Mouse (Mus musculus): ENCODE data around the gene Srsf3. TPM values are rescaled to one million over a fixed set of nuclear protein-coding genes. Genes with fewer than 3 reads are reported as not detected.
"Not testable (repeated sequence)": the region's sequence is repeated elsewhere in the genome, so short reads cannot be mapped to it uniquely, and the experiment has no call there.

Gene Srsf3
- polyA plus RNA-seq, 1 experiment from 2014 or later: 532 TPM

DNA sequence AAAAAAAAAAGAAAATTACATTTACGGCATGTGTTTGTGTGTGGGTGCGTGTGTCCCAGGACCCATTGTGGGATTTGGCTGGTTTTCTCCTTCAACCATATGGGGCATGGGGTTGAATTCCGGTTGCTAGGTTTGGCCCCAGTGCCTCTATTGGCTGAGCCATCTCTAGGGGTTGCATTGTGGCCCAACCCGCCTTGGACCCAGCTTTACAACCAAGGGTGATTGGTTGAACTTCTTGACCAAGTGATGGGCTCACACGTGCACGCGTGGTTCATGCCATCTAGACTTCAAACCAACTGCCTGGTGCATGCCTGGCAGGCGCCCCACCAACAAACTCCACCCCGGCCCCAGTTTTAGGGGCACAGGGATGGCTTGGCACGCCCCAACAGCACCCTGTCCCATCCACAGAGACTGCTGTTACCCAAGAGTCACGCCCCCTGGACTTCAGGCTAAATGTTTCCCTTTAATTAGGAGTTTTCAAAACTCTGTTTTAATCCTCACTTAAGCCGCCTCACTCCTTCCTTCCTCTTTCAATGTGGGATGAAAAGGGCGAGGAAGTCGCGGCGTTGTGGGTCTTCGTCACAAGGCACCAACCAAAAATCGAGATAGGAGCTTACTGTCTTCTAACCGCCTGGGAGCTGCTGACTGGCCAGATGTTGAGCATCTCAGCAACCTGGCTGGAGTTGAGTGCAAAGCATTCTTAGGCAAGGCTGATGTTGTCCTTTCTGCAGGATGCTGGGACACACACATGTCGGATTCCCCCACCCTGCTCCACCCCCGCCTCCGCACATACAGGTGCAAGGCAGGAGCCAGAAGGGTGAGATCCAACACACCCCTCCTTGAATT is 8.2 kb upstream of the Srsf3 start:
- ATAC-seq (replicated peaks; ENCODE audit: low FRiP score): no peak
- Histone ChIP-seq H3K9ac (ENCODE audit: low read depth, low read length) (no peak overlapping the region), H3K27ac (ENCODE audit: low read depth, low read length) (no peak overlapping the region), H3K9me3 (ENCODE audit: control insufficient read depth, low read length) (no peaks in the 10 kb centered on the region), H3K4me2 (no peak overlapping the region; the same call in 1 of the 2 replicates), H3K4me1 (replicated peaks; ENCODE audit: control insufficient read depth, insufficient read depth, low read length) (peaks cover 16% of the 10 kb centered on the region), H3K27me3 (replicated peaks; ENCODE audit: control insufficient read depth, insufficient read depth, low read length) (no peaks in the 10 kb centered on the region), H3K4me3 (ENCODE audit: low read depth, low read length) (no peak overlapping the region), H3K36me3 (ENCODE audit: control insufficient read depth, insufficient read depth, low read length) (no peaks in the 10 kb centered on the region)
- no peak for DNase-seq (ENCODE audit: low spot score)
- WGBS: 60% methylated on average over 22 of the region's 22 CpGs

DNA sequence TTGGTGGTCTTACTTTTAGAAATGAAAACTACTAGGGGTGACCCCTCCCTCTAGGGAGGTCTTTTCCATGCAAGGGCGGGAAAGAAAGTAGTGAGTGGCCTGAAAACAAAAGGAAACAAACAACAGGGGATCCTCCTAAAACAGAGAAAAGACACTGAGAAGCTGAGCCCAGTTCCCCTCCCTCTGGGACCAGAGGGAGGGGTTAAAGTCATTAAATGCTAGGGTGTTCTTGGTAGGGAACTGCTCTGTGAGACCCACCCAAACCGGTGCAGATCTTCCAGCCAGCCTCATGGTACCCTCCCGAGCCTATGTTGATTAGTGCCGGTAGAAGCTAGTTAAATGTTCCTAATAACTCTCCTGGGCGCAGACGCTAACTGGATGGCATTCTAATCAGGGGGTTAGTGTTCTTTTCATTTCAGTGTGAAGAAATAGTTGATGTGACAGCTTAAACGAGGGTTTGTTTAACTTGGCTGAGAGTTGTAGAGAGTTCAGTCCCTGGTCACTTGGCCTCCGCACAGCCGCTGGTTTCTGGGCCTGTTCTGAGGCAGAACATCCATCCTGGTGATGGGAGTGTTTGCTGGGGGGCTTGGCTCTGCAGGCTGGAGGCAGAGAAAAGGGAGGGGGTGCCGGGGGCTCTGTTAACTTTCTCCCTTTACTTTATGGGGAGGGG is 7.4 kb upstream of the Srsf3 start:
- Histone ChIP-seq H3K27ac (ENCODE audit: low read depth, low read length) (no peak overlapping the region), H3K36me3 (ENCODE audit: control insufficient read depth, insufficient read depth, low read length) (no peaks in the 10 kb centered on the region), H3K9ac (ENCODE audit: low read depth, low read length) (no peak overlapping the region), H3K4me3 (ENCODE audit: low read depth, low read length) (no peak overlapping the region), H3K27me3 (replicated peaks; ENCODE audit: control insufficient read depth, insufficient read depth, low read length) (no peaks in the 10 kb centered on the region), H3K9me3 (ENCODE audit: control insufficient read depth, low read length) (no peaks in the 10 kb centered on the region), H3K4me1 (replicated peaks; ENCODE audit: control insufficient read depth, insufficient read depth, low read length) (peaks cover 16% of the 10 kb centered on the region), H3K4me2 (no peak overlapping the region; the same call in 1 of the 2 replicates)
- DNase-seq (ENCODE audit: low spot score) (no peak), ATAC-seq (replicated peaks; ENCODE audit: low FRiP score) (no peak)
- 54% methylated on average over 10 of the region's 10 CpGs for WGBS

DNA sequence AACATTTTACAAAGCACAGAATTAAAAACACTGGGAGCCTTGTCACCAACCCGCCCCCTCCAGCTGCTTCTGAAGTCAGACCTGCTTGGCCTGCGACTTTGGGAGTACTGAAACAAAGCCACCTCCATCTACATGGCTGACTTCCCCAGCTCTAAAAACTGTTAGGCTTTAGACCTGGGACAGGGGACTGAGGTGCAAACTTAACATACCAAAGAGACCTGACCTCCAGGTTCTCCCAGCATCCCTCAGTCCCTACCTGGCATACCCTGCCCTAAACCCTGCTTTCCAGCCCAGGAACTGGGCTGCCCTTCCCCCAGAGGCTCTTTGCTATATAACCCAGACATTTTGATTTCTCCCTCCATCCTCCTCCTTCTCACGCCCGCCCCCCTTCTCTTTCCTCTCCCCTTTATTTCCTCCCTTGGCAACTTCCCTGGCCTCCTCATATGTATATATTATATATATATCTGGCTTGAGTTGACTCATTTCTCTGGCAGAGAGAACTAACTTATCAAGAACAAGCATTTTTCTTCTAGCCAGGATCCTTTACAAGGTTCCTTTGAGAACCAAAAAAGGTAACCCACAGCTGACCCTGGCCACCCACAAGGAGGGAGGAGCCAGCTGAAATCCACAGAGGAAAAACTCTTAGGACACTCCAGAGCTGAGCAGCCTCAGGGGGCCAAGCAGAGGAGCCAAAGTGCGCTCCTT is 5.6 kb upstream of the Srsf3 start:
- H3K36me3 ChIP-seq (ENCODE audit: control insufficient read depth, insufficient read depth, low read length): no peaks in the 10 kb centered on the region
- no peak overlapping the region for H3K4me3 ChIP-seq (ENCODE audit: low read depth, low read length)
- H3K4me1 ChIP-seq (replicated peaks; ENCODE audit: control insufficient read depth, insufficient read depth, low read length): peaks cover 21% of the 10 kb centered on the region
- no peaks in the 10 kb centered on the region for H3K9me3 ChIP-seq (ENCODE audit: control insufficient read depth, low read length)
- no peak overlapping the region for H3K9ac ChIP-seq (ENCODE audit: low read depth, low read length)
- 60% methylated on average over 5 of the region's 5 CpGs for WGBS
- no peak overlapping the region for H3K4me2 ChIP-seq
- ATAC-seq (replicated peaks; ENCODE audit: low FRiP score) (no peak), DNase-seq (ENCODE audit: low spot score) (no peak)
- H3K27me3 ChIP-seq (replicated peaks; ENCODE audit: control insufficient read depth, insufficient read depth, low read length): no peaks in the 10 kb centered on the region
- no peak overlapping the region for H3K27ac ChIP-seq (ENCODE audit: low read depth, low read length)

DNA sequence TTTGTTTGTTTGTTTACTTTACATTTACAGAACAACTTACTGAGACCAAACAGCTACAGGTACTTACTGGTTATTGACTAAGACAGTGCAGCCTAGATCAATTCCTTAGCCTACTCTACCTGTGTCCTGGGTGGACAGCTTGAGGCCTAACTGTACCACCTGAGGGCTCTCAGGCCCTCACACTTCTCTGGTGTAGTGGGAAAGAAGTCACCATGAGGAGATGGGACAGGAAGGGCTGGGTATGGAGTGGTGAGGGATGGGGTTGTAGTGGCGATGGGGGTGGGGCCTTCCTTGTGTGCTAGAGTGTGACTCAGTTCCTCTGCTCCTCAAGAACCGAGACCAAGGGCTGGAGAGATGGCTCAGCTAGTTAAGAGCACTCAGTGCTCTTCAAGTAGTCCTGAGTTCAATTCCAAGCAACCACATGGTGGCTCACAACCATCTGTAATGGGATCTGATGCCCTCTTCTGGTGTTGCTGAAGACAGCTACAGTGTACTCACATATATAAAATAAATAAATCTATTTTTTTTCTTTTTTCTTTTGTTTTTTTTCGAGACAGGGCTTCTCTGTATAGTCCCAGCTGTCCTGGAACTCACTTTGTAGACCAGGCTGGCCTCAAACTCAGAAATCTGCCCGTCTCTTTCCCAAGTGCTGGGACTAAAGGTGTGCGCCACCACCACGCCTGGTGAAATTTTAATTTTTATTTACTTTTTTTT is 1.9 kb upstream of the Srsf3 start:
- DNase-seq (ENCODE audit: low spot score): no peak
- H3K36me3 ChIP-seq (ENCODE audit: control insufficient read depth, insufficient read depth, low read length): no peaks in the 10 kb centered on the region
- WGBS: 74% methylated on average over 6 of the region's 6 CpGs
- no peak overlapping the region for H3K4me3 ChIP-seq (ENCODE audit: low read depth, low read length)
- peaks cover 16% of the 10 kb centered on the region for H3K4me1 ChIP-seq (replicated peaks; ENCODE audit: control insufficient read depth, insufficient read depth, low read length)
- H3K27me3 ChIP-seq (replicated peaks; ENCODE audit: control insufficient read depth, insufficient read depth, low read length): no peaks in the 10 kb centered on the region
- H3K27ac ChIP-seq (ENCODE audit: low read depth, low read length): no peak overlapping the region
- H3K9me3 ChIP-seq (ENCODE audit: control insufficient read depth, low read length): no peaks in the 10 kb centered on the region
- no peak for ATAC-seq (replicated peaks; ENCODE audit: low FRiP score)
- H3K9ac ChIP-seq (ENCODE audit: low read depth, low read length): no peak overlapping the region
- no peak overlapping the region for H3K4me2 ChIP-seq

DNA sequence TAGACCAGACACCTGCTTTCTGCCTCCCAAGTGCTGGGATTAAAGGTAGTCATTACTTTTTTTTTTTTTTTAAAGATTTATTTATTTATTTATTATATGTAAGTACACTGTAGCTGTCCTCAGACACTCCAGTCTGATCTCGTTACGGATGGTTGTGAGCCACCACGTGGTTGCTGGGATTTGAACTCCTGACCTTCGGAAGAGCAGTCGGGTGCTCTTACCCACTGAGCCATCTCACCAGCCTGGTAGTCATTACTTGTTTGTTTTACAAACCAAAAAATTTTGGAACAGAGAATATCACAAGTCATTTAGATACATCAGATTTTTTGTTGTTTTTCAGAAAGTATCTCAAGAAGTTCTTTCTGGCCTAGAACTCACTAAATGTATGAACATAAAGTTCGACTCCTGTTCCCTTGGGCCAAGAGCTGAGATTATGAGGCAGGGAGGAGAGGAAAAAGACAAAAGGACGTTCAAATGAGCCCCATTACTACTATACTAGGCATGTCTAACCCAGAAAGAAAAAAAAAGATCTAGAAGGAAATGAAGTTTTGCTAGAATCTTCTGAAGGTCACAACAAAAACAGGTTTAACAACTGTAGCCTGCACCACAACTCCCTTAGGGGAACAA is 1.2 kb upstream of the Srsf3 start:
- not testable (repeated sequence) for ATAC-seq (replicated peaks; ENCODE audit: low FRiP score); H3K36me3 ChIP-seq (ENCODE audit: control insufficient read depth, insufficient read depth, low read length); H3K27me3 ChIP-seq (replicated peaks; ENCODE audit: control insufficient read depth, insufficient read depth, low read length); DNase-seq (ENCODE audit: low spot score); H3K9me3 ChIP-seq (ENCODE audit: control insufficient read depth, low read length)
- Histone ChIP-seq H3K4me2 (peak overlapping the region; percentile 92), H3K9ac (ENCODE audit: low read depth, low read length) (peak overlapping the region; percentile 99), H3K4me3 (ENCODE audit: low read depth, low read length) (peak overlapping the region; percentile 74), H3K4me1 (replicated peaks; ENCODE audit: control insufficient read depth, insufficient read depth, low read length) (peaks cover 18% of the 10 kb centered on the region), H3K27ac (ENCODE audit: low read depth, low read length) (peak overlapping the region; percentile 99)
- 61% methylated on average over 7 of the region's 7 CpGs for WGBS

DNA sequence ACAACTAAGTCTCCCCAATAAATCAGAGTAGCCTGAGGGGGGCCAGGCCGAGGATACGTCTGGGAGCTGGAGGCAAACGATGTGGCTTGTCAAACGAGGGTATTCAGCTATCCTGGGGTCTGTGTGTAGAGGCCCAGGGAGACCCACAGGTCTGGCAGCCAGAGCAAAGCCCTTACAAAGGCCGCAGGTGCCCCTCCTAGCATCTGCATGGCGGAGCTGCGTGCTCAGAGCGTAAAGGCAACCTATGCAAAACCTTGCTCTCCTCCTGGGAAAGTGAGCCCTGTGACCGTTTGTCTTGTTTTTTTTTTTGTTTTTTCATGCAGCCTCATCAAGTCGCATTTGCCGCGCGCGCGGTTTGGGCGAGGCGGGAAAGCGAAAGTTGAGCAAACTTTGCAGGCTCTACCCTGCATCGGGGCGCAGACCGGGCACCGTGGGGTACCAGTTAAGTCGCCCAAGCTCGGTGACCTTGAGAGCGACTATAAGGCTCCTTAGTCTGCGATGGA is 606 bp upstream of the Srsf3 start:
- WGBS: under 1% methylated on average over 26 of the region's 26 CpGs
- peak overlapping the region; percentile 99 for H3K9ac ChIP-seq (ENCODE audit: low read depth, low read length)
- no peaks in the 10 kb centered on the region for H3K27me3 ChIP-seq (replicated peaks; ENCODE audit: control insufficient read depth, insufficient read depth, low read length)
- DNase-seq (ENCODE audit: low spot score) (no peak), ATAC-seq (replicated peaks; ENCODE audit: low FRiP score) (peak; percentile 33; the same call in 1 of the 2 replicates)
- H3K4me1 ChIP-seq (replicated peaks; ENCODE audit: control insufficient read depth, insufficient read depth, low read length): peaks cover 23% of the 10 kb centered on the region
- H3K27ac ChIP-seq (ENCODE audit: low read depth, low read length): peak overlapping the region; percentile 99
- H3K9me3 ChIP-seq (ENCODE audit: control insufficient read depth, low read length): no peaks in the 10 kb centered on the region
- peak overlapping the region; percentile 74 for H3K4me3 ChIP-seq (ENCODE audit: low read depth, low read length)
- H3K36me3 ChIP-seq (ENCODE audit: control insufficient read depth, insufficient read depth, low read length): peaks cover 6% of the 10 kb centered on the region
- H3K4me2 ChIP-seq: peak overlapping the region; percentile 92

DNA sequence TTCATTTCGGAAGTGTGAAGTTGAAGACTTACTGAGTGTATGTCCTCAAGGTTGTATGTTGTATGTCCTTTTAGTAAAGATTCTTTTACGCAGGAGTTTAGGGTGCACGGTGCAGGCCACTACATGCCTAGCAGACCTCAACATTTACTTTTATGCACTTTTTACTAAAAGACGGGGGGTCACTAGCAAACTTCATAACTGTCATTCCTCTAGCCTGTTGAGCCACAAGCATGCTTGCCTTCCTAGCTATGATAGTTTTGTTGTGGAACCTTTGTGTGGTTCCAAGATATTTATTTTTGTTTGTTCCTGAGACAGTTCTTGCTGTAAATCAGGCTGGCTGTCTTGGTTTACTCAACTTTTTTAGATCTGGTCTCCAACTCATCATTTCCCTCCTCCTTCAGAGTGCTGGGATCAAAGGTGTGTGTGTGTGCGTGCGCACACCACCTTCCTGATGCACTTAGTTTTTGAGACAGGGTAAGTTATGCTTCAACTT is 1.2 kb downstream of the Srsf3 start:
- Histone ChIP-seq H3K4me3 (ENCODE audit: low read depth, low read length) (peak overlapping the region; percentile 74), H3K9me3 (ENCODE audit: control insufficient read depth, low read length) (no peaks in the 10 kb centered on the region), H3K27ac (ENCODE audit: low read depth, low read length) (peak overlapping the region; percentile 99), H3K27me3 (replicated peaks; ENCODE audit: control insufficient read depth, insufficient read depth, low read length) (no peaks in the 10 kb centered on the region), H3K9ac (ENCODE audit: low read depth, low read length) (peak overlapping the region; percentile 99), H3K4me1 (replicated peaks; ENCODE audit: control insufficient read depth, insufficient read depth, low read length) (peaks cover 23% of the 10 kb centered on the region), H3K36me3 (ENCODE audit: control insufficient read depth, insufficient read depth, low read length) (peaks cover 22% of the 10 kb centered on the region), H3K4me2 (peak overlapping the region; percentile 99)
- WGBS: under 1% methylated on average over 6 of the region's 6 CpGs
- ATAC-seq (replicated peaks; ENCODE audit: low FRiP score) (no peak), DNase-seq (ENCODE audit: low spot score) (no peak)

Data from liver, embryonic 11.5 days (tissue).